Mouse (Mus musculus): ENCODE data around the gene Rnase1. TPM values are rescaled to one million over a fixed set of nuclear protein-coding genes. Genes with fewer than 3 reads are reported as not detected.
"Not testable (repeated sequence)": the region's sequence is repeated elsewhere in the genome, so short reads cannot be mapped to it uniquely, and the experiment has no call there.

Rnase1 gene
- total RNA-seq (2017), result not detected in 2 replicates

GRCm38 (mm10) chr14:51146685-51147084 lies at the start of gene Rnase1:
Gene Rnase1, minus strand, starts transcription at chr14:51146785.
- no peak for ATAC-seq (replicated peaks in 1 of 2; ENCODE audit: insufficient read depth in 1 of 2, low FRiP score in 2 of 2, low TSS enrichment in 1 of 2, low read depth in 1 of 2, poor library complexity in 2 of 2, severe bottlenecking in 2 of 2)

GRCm38 (mm10) chr14:51195681-51196080 lies 49.1 kb upstream of the Rnase1 start:
- no peak for ATAC-seq (replicated peaks in 1 of 2; ENCODE audit: insufficient read depth in 1 of 2, low FRiP score in 2 of 2, low TSS enrichment in 1 of 2, low read depth in 1 of 2, poor library complexity in 2 of 2, severe bottlenecking in 2 of 2)

- ATAC-seq (replicated peaks in 1 of 2; ENCODE audit: insufficient read depth in 1 of 2, low FRiP score in 2 of 2, low TSS enrichment in 1 of 2, low read depth in 1 of 2, poor library complexity in 2 of 2, severe bottlenecking in 2 of 2), result not testable (repeated sequence)
Measured at GRCm38 (mm10) chr14:51181051-51181450, 34.5 kb upstream of the Rnase1 start.

- no peak for ATAC-seq (replicated peaks in 1 of 2; ENCODE audit: insufficient read depth in 1 of 2, low FRiP score in 2 of 2, low TSS enrichment in 1 of 2, low read depth in 1 of 2, poor library complexity in 2 of 2, severe bottlenecking in 2 of 2)
Measured at GRCm38 (mm10) chr14:51173843-51174242, 27.3 kb upstream of the Rnase1 start.

GRCm38 (mm10) chr14:51172947-51173346 lies 26.4 kb upstream of the Rnase1 start:
- ATAC-seq (replicated peaks in 1 of 2; ENCODE audit: insufficient read depth in 1 of 2, low FRiP score in 2 of 2, low TSS enrichment in 1 of 2, low read depth in 1 of 2, poor library complexity in 2 of 2, severe bottlenecking in 2 of 2), result not testable (repeated sequence)

- ATAC-seq (replicated peaks in 1 of 2; ENCODE audit: insufficient read depth in 1 of 2, low FRiP score in 2 of 2, low TSS enrichment in 1 of 2, low read depth in 1 of 2, poor library complexity in 2 of 2, severe bottlenecking in 2 of 2), result peak in 1 of 2 experiments; percentile 42; a peak in 2 of 4 replicates
Measured at GRCm38 (mm10) chr14:51172095-51172865, 25.7 kb upstream of the Rnase1 start.

- ATAC-seq (replicated peaks in 1 of 2; ENCODE audit: insufficient read depth in 1 of 2, low FRiP score in 2 of 2, low TSS enrichment in 1 of 2, low read depth in 1 of 2, poor library complexity in 2 of 2, severe bottlenecking in 2 of 2), result no peak; a peak in 1 of 4 replicates
Measured at GRCm38 (mm10) chr14:51166068-51166467, 19.5 kb upstream of the Rnase1 start.

GRCm38 (mm10) chr14:51165435-51165834 lies 18.9 kb upstream of the Rnase1 start:
- ATAC-seq (replicated peaks in 1 of 2; ENCODE audit: insufficient read depth in 1 of 2, low FRiP score in 2 of 2, low TSS enrichment in 1 of 2, low read depth in 1 of 2, poor library complexity in 2 of 2, severe bottlenecking in 2 of 2), result no peak

- ATAC-seq (replicated peaks in 1 of 2; ENCODE audit: insufficient read depth in 1 of 2, low FRiP score in 2 of 2, low TSS enrichment in 1 of 2, low read depth in 1 of 2, poor library complexity in 2 of 2, severe bottlenecking in 2 of 2), result not testable (repeated sequence)
Measured at GRCm38 (mm10) chr14:51163323-51163722, 16.7 kb upstream of the Rnase1 start.

- ATAC-seq (replicated peaks in 1 of 2; ENCODE audit: insufficient read depth in 1 of 2, low FRiP score in 2 of 2, low TSS enrichment in 1 of 2, low read depth in 1 of 2, poor library complexity in 2 of 2, severe bottlenecking in 2 of 2), result not testable (repeated sequence)
Measured at GRCm38 (mm10) chr14:51161976-51162375, 15.4 kb upstream of the Rnase1 start, which contains the start of gene Rnase2b. Gene Rnase2b, plus strand, starts transcription at chr14:51162260.

GRCm38 (mm10) chr14:51157072-51157471 lies 10.5 kb upstream of the Rnase1 start:
- no peak for ATAC-seq (replicated peaks in 1 of 2; ENCODE audit: insufficient read depth in 1 of 2, low FRiP score in 2 of 2, low TSS enrichment in 1 of 2, low read depth in 1 of 2, poor library complexity in 2 of 2, severe bottlenecking in 2 of 2)

GRCm38 (mm10) chr14:51156736-51157068 lies 10.1 kb upstream of the Rnase1 start:
- ATAC-seq (replicated peaks in 1 of 2; ENCODE audit: insufficient read depth in 1 of 2, low FRiP score in 2 of 2, low TSS enrichment in 1 of 2, low read depth in 1 of 2, poor library complexity in 2 of 2, severe bottlenecking in 2 of 2), result peak in 1 of 2 experiments; percentile 62; a peak in 2 of 4 replicates

- ATAC-seq (replicated peaks in 1 of 2; ENCODE audit: insufficient read depth in 1 of 2, low FRiP score in 2 of 2, low TSS enrichment in 1 of 2, low read depth in 1 of 2, poor library complexity in 2 of 2, severe bottlenecking in 2 of 2), result no peak
Measured at GRCm38 (mm10) chr14:51156056-51156735, 9.6 kb upstream of the Rnase1 start.

- no peak for ATAC-seq (replicated peaks in 1 of 2; ENCODE audit: insufficient read depth in 1 of 2, low FRiP score in 2 of 2, low TSS enrichment in 1 of 2, low read depth in 1 of 2, poor library complexity in 2 of 2, severe bottlenecking in 2 of 2)
Measured at GRCm38 (mm10) chr14:51152249-51152870, 5.8 kb upstream of the Rnase1 start.

GRCm38 (mm10) chr14:51150206-51150831 lies 3.7 kb upstream of the Rnase1 start:
- no peak for ATAC-seq (replicated peaks in 1 of 2; ENCODE audit: insufficient read depth in 1 of 2, low FRiP score in 2 of 2, low TSS enrichment in 1 of 2, low read depth in 1 of 2, poor library complexity in 2 of 2, severe bottlenecking in 2 of 2)

GRCm38 (mm10) chr14:51149164-51149563 lies 2.6 kb upstream of the Rnase1 start:
- no peak for ATAC-seq (replicated peaks in 1 of 2; ENCODE audit: insufficient read depth in 1 of 2, low FRiP score in 2 of 2, low TSS enrichment in 1 of 2, low read depth in 1 of 2, poor library complexity in 2 of 2, severe bottlenecking in 2 of 2)

GRCm38 (mm10) chr14:51148006-51148405 lies 1.4 kb upstream of the Rnase1 start:
- no peak for ATAC-seq (replicated peaks in 1 of 2; ENCODE audit: insufficient read depth in 1 of 2, low FRiP score in 2 of 2, low TSS enrichment in 1 of 2, low read depth in 1 of 2, poor library complexity in 2 of 2, severe bottlenecking in 2 of 2)

- no peak for ATAC-seq (replicated peaks in 1 of 2; ENCODE audit: insufficient read depth in 1 of 2, low FRiP score in 2 of 2, low TSS enrichment in 1 of 2, low read depth in 1 of 2, poor library complexity in 2 of 2, severe bottlenecking in 2 of 2)
Measured at GRCm38 (mm10) chr14:51145521-51145920, 1.1 kb downstream of the Rnase1 start.

All from hematopoietic stem cell, adult 5-6 weeks (primary cell).